Mouse (Mus musculus) ovary, adult 10 weeks (tissue): ENCODE data around the gene Olfr356. TPM values are rescaled to one million over a fixed set of nuclear protein-coding genes. Genes with fewer than 3 reads are reported as not detected.

Source experiments
- polyA plus RNA-seq: library from polyadenylated mRNA; stranded (reverse); fragments of 350-450 nt; fragmentation: Illumina TruSeq; extraction: RNeasy Lipid Tissue Mini Kit (QIAGEN cat#74804); gene quantifications from one replicate; pipeline ENCODE4 v1.2.3, GENCODE M21; 2014

The Olfr356 gene
- polyA plus RNA-seq: not detected

GRCm38 (mm10) chr2:36936821-36937220 is at the start of gene Olfr356:
Olfr356 (plus strand) TSS chr2:36937121.

GRCm38 (mm10) chr2:36892836-36893235 is 44.1 kb upstream of the Olfr356 start, which contains the start of gene Olfr353:
Olfr353 (minus strand) TSS chr2:36892936.

GRCm38 (mm10) chr2:36905380-36905779 is 31.5 kb upstream of the Olfr356 start, which contains the start of gene Olfr354:
Olfr354 (plus strand) TSS chr2:36905680.

GRCm38 (mm10) chr2:36928797-36929196 is 8.1 kb upstream of the Olfr356 start, which contains the start of gene Olfr355:
Olfr355 (minus strand) TSS chr2:36928897.

Other genes starting within 250 kb of the Olfr356 start
- gene Olfr347, start 205.2 kb upstream of the Olfr356 start, polyA plus RNA-seq: not detected
- gene Olfr348, start 152.8 kb upstream of the Olfr356 start, polyA plus RNA-seq: not detected
- not detected for gene Olfr50, start 146.6 kb upstream of the Olfr356 start, polyA plus RNA-seq
- not detected for gene Olfr3, start 120.1 kb upstream of the Olfr356 start, polyA plus RNA-seq
- not detected for gene Olfr350, start 90.8 kb upstream of the Olfr356 start, polyA plus RNA-seq
- not detected for gene Olfr351, start 74.5 kb upstream of the Olfr356 start, polyA plus RNA-seq
- not detected for gene Olfr352, start 68.7 kb upstream of the Olfr356 start, polyA plus RNA-seq
- gene Olfr353, start 44.2 kb upstream of the Olfr356 start, polyA plus RNA-seq: not detected
- gene Olfr354, start 31.4 kb upstream of the Olfr356 start, polyA plus RNA-seq: not detected
- gene Olfr355, start 8.2 kb upstream of the Olfr356 start, polyA plus RNA-seq: not detected
- not detected for gene Olfr357, start 56.7 kb downstream of the Olfr356 start, polyA plus RNA-seq
- gene Olfr358, start 72.2 kb downstream of the Olfr356 start, polyA plus RNA-seq: not detected
- gene Olfr360, start 128.6 kb downstream of the Olfr356 start, polyA plus RNA-seq: not detected
- gene Olfr361, start 152.2 kb downstream of the Olfr356 start, polyA plus RNA-seq: not detected
- gene Olfr362, start 180.8 kb downstream of the Olfr356 start, polyA plus RNA-seq: not detected
- not detected for gene Olfr364-ps1, start 202.2 kb downstream of the Olfr356 start, polyA plus RNA-seq